Mouse (Mus musculus): Measurements from ENCODE around the gene Rnasel.

Rnasel gene

DNA sequence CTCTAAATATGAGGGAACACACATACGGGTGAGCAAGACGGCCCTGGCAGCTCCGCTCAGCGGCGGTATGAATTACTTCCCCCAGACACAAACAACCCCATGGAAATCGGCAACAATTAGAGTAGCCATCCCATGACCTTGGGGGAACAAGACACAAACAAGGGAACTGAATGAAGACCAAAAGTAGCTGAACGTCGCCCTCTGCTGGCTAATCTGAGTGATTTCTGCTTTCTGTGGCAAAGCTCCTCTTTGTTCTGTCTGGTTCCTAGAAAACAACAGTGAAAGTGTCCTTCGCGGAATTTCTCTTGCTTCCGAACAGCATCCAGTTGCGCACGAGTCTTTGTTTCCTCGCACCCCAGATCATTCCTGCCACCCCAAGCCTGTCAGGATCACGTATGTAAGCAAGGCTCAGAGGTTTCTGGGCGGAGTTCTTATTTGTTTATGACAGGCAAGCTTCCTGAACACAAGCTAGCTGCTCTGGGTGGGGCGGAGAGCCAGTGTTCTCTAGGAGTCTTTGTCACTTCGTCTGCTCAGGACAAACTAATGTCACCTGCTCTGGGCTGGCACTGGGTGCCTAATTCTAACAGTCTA, at the start of gene Rnasel:
TSS of gene Rnasel (plus strand) at position 216 of the 591 bp plus-strand sequence.
- peak; percentile 79 for DNase-seq (ENCODE audit: low read depth, low spot score)

DNA sequence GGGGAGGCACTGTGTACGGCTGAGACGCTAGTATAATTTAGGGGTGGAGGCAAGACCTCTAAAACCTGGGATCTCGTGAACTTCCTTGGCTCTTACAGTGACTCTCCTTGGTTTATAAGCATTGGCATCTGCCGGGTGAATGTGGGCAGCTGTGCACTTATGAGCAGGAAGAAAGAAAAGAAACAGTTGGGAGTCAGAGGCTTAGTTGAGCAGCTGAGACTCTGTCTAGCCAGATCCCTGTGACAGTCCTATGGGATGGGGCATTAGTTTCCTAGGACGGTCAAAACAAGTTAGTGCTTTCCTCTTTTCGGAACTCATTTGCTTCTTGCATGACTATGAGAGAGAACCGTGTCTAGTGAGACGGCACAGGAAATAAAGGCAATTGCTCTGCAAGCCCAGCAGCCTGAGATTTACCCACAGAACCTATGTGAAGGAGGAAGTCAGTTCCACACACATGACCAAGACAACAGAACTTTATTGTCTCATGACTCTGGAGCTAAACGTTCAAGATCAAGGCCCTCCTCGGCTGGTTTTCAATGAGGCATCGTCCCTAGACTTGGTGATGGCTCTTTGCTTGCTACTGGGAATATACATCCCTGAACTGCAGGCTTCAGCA, 48.7 kb upstream of the Rnasel start:
- DNase-seq (ENCODE audit: low read depth, low spot score) = no peak

DNA sequence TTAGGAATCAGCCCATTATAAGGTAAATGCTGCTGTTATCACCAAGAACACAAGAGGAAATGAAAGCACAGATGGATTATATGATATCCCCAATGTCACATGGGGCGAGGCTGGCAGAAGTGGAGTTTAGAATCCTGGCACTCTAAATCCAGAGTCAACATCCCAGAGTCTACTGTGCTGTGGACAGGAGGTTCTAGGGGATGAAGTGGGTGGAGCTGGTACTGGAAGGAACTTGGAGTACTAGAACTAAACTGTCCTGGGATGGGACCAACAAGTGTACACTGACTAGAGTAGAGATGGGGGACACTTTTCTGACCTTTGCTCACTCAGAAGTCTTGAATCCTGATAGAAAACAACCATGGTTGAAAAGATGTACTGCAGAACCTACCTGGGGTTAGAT, 47.8 kb upstream of the Rnasel start:
- DNase-seq (ENCODE audit: low read depth, low spot score) = no peak

DNA sequence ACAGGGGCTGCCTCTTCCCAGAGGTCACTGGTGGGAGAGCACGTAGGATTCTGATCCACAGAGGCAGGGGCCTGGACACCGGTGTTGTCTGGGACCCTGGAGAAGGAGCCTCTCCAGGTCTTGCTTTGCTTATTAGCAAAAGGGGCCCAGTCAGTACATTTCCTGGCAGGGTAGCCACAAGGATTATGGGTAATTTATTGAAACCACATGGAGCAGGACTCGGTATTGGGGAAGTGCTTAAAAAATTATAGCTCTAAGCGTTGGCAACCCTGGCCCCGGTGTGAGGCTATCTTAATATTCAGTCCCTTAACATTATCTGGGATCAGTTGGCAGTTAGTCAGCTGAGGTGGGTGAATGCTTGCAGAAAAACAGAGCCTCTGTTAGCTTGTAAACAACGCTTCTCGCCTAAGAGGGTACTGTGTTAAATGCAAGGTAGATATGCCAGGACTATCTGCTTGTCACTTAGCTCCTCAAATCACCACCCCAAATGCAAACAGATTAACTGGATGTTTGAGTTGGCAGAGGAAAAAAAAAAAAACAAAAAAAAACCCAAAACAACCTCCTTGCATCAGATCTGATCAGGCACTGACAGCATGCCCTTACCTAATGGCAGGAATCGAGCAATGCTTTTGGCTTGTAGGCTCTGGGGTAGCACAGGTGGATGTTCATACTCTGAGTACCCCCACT, 46.9 kb upstream of the Rnasel start:
- no peak for DNase-seq (ENCODE audit: low read depth, low spot score)

DNA sequence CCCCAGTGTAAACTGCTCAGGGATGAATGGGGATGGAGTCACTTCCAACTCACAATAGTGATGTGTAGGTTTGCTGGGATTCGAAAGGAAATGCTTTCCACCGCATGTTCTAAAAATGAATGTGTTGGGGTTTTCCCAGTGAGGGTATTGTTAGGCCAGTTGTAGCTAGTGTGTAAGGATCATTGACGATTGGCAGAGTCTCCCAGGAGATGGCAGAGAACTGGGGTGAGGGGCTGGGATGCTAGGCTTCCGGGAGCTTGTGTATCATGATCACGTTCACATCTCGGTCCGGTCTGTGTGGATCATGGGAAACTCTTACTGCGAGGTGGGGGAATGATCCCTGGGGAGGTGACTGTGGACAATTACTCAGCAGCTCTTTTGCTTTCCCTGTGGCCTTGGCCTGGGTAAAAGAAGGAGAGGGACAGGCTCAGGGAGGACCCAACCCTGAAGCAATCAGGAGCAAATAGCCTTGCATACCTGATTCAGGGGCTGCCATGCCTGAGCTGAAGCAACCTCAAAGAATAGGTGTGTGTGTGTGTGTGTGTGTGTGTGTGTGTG, 46.3 kb upstream of the Rnasel start:
- no peak for DNase-seq (ENCODE audit: low read depth, low spot score)

DNA sequence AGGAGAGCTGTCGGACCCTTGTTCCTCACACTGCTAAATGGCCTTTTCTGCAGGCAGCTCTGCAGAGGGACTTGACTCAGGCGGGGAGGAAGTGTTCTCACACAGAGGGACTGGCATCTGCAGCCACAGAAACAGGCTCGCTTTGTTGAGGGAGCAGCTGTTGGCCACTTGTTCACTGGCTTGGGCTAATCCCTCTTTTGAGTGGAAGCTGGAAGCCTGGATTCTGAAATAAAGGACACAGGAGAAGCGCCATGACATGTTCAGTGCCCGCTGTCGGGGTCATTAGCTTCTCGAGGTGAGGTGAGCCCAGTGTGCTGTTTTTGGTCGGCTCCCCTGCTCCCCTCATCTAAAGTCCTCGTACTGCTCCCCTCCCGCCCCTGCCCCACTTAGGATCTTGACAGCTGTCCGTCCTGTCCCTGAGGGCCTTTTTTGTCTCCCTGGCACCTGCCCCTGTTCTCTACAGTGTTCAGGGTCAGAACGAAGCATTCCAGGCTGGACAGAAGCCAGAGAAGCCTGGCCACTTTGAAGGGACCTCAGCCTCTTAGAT, 45.7 kb upstream of the Rnasel start:
- DNase-seq (ENCODE audit: low read depth, low spot score) = no peak

DNA sequence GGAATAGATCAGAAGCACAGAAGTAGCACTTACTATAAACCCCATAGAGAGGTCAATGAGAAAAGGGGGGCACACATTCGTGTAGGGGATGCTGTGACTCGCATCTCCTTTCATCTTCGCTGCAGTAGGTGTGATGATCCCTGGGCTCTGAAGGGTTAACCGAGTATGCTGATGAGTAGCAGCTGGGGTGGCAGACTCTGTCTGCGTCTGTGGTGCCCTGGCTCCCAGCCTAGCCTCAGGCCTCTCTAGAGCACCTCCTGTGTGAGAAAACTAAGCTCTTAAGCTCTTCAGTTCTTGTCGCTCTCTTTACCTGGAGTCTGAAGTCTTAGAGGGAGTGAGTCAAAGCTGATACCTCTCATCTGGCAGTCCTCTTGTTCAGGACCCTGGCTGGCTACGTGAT, 45.1 kb upstream of the Rnasel start:
- no peak for DNase-seq (ENCODE audit: low read depth, low spot score)

DNA sequence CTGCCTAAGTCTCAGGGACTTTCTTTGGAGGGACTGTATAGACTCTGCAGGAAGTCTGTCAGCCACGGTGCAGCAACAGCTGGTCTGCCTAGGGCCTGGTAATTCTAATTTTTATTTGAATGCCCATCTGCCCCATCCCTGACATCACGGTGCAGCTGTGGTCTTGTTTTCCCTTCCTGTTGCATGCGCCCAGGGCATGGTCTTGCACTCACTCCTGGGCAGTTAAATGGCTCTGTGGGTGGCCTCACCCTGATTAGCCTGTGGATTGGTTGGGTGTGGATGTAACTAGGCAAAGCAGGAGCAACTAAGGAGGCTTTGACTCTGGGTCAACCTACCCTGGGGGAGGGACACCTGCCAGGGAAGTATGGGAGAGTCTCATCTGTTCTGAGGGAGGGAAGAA, 44.2 kb upstream of the Rnasel start:
- no peak for DNase-seq (ENCODE audit: low read depth, low spot score)

DNA sequence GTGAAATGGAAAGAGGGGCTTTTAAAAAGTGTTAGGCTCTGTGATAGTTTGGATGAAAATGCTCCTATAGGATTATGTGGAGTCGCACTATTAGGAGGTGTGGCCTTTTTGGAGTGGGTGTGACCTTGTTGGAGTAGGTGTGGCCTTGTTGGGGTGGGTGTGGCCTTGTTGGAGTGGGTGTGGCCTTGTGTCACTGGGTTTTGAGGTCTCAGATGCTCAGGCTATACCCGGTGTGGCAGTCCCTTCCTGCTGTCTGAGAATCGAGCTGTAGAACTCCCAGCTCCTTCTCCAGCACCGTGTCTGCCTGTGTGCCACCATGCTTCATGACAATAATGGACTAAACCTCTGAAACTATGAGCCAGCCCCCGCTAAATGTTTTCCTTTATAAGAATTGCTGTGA, 40.6 kb upstream of the Rnasel start:
- DNase-seq (ENCODE audit: low read depth, low spot score) = no peak

DNA sequence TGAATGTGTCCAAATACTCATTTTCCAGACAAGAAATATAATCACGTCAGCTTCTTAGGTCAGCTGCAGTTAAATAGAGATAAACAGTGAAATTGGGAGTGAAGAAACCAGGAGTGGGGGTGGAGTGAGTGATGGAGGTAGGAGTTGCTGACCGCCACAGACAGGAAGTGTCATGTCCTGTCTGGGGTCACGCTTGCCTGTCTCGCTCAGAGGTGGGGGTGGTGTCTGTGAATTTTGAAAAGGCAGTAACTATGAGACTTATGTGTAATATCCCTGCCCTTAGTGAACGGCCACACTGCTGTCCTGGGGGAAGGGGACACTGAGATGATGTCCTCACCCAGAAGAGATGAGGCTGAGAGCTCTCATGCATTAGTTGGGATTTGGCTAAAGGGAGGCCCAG, 39.8 kb upstream of the Rnasel start:
- no peak for DNase-seq (ENCODE audit: low read depth, low spot score)

DNA sequence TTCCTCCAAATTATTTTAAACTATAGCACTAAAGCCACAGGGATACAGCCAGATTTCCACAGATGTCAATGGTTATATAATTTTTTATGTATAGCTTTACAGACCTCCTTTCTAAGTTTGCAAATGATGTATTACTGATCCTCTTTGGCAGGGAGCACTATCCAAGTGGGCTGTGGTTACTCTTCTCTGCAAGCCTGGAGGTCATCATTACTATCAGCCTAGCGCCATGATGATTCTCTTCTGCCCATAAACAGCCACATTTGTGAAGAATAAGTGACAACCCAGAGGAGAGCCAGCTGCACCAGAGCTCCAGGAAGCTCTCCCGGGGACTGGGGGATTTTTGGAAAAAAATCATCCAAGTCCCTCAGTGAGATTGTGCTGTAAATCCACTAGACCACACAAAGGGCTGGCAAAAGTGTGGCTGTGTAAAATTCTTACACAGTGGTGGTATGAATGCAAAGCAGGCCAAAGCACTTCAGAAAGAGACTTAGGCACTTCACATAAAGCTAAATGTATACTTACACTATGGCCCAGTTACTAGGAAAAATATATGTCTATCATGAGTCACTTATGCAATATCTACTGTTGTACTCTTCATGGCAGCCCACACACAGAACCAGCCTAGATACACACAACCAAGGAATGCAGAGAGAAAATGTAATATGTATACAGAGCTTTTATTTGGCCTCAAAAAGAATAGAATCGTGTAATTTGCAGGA, 37.5 kb upstream of the Rnasel start:
- DNase-seq (ENCODE audit: low read depth, low spot score) = no peak

DNA sequence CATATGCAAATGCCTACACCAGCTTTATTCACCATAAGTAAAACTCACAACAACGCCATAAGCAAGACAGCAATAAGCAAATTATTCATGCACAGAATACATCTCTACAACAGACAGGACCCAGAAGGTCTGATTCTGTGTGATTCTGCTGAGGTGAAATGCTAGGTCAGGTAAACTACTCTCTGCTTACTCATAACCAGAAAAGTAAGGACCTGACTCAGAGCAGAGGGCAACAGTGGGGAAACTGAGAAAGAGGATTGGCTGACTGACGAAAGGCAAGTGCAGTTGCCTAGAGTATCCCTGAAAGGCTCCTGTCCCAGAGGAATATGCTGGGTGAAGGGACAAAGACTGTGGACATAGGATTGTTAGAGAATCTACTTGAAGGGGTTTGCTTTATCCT, 36.6 kb upstream of the Rnasel start:
- no peak for DNase-seq (ENCODE audit: low read depth, low spot score)

DNA sequence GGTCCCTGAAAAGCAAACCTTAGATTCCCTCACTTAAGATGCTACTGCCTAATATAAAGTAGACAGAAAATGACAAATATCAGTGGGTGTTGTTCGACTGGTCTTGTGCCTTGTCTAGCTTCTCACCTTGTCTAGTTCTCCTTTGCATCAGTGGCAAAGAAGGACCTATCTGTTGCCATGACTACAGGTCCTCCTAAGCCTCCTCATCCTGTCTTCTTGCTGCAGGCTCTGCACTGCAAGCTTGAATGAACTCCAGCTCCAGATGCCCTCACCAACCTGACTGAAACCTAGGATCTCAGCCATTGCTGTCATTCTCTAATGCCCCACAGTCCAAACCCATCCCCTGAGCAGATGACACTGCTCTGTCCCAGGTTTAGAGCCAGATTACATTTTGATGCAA, 31.2 kb upstream of the Rnasel start:
- no peak for DNase-seq (ENCODE audit: low read depth, low spot score)

DNA sequence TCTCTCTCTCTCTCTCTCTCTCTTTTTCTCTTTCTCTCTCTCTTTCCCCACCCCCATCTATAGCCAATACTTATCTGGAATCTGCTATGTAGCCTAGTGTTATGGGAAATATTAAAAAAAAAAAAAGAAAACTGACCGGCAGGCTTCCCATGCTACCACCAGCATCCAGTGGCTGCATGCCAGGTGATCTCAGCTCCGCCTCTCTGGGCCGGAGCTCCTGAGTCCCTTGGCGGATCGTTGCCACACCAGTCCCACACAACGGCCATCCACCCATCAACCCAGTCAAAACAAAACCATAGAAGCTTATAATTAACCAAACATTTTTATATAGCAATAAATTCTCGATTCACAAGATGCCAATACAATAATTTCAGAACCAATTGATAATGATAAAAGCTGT, 28.3 kb upstream of the Rnasel start:
- no peak for DNase-seq (ENCODE audit: low read depth, low spot score)

DNA sequence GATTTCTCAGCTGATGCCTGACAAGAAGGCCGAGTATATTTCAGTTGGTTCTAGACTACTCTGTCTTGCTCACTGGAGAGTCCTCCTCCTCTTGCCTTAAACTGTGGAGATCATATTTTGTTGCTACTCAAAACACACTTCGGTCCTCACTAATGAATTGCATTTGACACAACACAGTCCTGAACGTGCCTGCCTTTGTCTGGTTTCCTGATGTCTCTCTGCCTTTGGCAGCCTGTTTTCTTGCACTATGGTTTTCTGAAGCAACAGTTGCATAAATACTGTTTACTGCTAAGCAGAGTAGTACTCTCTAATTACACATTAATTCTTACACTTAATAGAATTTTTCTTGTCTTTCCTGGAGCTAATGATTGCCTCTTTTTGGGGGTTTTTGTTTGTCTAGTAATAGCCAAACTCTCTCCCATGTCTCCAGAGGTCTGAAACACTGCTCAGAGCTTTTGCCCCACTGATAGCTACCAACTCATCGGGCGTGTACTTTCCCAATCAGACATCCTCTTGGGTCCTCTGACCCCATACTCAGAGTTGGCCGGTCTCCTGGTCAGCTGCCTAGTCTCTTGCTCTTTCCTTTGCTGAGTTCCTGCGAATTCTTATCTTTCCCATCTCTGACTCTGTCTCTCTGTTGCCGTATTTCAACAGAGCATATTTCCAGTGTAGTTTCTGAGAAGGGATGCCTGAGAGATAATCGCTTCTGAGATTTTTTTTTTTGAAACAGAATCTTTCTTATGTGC, 27.5 kb upstream of the Rnasel start:
- no peak for DNase-seq (ENCODE audit: low read depth, low spot score)

DNA sequence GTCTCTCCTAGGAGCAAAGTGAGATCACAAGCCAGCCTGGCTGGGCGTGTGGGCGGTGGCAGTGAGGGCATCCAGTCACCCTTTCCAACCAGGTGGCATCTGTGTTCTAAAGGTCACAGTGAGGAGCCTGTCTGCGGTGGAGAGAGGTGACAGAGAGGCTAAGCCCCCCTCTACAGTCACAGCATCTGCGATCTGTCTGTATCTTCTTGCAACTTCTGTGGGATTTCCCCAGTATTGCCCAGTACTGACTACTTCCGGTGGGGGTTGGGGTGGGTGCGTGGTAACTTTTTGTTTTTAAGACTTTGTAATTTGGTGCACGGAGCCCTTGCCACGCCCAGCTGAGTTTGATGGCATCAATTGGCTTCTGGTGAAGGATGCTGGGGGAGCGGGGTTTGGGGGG, 25.8 kb upstream of the Rnasel start:
- DNase-seq (ENCODE audit: low read depth, low spot score) = no peak

DNA sequence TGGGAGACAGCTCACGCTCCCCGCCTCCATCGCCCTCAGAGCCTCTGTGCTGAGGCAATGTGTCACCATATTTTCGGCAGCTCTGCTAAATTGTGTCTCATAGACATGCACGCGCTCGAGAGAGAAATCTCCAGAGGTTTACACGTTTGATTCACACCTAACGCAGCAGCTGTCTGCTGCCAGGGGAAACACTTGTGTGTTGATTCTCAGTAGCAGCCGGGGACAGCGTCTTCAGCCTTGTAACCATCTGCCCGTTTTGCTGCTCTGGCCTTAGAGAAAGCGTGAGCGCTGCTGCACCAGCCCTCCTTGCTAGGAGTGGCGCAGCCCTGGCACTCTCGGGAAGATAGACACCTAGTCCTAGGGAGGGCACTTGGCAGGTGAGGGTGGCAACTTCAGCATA, 22.6 kb upstream of the Rnasel start:
- DNase-seq (ENCODE audit: low read depth, low spot score) = no peak

DNA sequence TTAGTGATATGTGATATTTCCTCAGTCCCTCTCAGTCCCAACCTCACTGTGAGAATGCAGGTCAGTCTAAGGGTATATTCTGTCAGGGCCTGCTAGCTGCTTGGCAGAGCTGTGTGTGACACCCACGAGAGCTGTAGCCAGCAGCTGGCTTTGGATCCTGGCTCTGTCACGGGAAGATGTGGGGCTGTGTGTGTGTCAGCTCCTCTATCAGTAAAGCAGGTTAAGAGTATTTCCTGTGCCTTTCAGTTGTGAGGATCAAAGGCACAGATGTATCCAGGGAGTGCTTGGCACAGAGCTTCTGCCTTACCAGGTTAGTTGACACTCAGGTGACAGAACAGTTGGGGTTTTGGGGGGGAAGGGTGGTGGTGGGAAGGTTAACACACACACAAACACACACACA, 19.4 kb upstream of the Rnasel start:
- DNase-seq (ENCODE audit: low read depth, low spot score) = no peak

DNA sequence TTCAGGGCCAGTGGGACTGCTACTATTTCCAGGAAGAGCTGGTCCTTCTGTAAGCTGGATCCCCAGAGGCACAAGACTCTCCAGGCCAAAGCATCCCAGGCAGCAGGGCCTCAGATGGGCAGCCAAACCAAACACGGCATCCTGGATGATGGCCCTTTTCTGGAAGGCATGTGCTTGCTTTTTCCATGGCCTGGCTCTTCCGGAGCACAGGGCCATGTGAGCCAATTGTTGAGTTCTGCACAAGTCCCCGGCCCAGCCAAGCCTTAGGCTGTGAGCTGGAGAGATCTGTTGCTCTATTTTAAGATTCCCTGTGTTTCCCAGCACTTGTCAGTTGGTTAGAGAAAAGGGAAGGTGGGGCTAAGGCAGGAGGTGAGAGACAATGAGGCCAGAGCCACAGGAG, 18.6 kb upstream of the Rnasel start:
- no peak for DNase-seq (ENCODE audit: low read depth, low spot score)

DNA sequence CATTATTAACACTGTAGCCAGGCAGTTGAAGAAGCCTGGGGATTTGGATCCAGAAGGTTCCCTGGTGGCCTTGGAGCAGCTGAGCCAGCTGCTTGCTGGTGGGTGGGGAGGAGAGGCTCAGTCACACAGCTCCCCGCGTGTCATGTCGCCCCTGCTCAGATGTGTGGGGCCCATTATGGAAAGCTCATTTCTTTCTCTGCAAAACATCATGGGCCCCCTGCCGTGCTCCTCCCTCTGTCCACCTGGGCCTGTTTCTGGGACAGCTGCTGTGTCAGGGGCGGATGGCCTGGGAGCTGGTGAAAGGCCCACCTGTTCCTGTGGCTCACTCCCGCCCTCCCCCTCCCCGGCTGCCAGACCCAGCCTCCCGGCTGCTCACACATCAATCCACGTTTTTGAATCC, 16.0 kb upstream of the Rnasel start:
- DNase-seq (ENCODE audit: low read depth, low spot score) = no peak

DNA sequence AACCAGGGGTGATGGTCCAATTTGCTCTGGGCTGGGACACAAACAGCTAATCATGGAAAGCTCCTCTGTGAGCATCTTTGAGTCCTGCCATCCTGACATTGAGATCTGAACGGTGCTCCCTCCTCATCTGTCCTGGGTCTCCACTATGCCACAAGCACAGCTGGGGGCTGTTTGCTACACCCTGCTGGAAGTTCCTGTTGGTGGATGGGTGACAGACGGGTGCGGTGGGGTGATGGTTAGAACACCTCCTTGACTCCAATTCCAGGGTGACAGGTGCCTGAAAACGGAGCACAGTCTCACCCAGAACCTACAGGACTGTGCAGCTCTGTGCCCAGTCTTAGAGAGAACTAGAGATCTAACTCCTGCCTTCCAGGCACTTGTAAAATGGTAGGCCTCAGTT, 14.4 kb upstream of the Rnasel start:
- DNase-seq (ENCODE audit: low read depth, low spot score) = no peak
